ENCODE assay signal across 17 mouse cellular contexts in genomic region chr11:64559388-64559787, GRCm38 (mm10).
A peak's percentile ranks its signal among the peaks of the same experiment; 100 is the strongest.
DNase-seq lines count a peak whose midpoint lies in the region; ATAC-seq and TF ChIP-seq lines count a peak whose summit lies in the region.
"Had no signal": no experiment of that assay in that cellular context is flagged by ENCODE, and none has a peak within 500 bp of the region (broad histone marks: within the 10 kb centered on the region; RNA-seq: fewer than 3 reads in every experiment).

No protein-coding gene starts in this region.

- no peak overlapping the region for H3K4me3 ChIP-seq in heart, embryonic 12.5 days
- no peak overlapping the region for H3K4me3 ChIP-seq in liver, adult 2 months (ENCODE audit: insufficient read depth, low read depth, low read length)
- H3K4me3 ChIP-seq: embryonic facial prominence, embryonic 15.5 days; erythroblast, embryonic 14.5 days; forebrain, embryonic 15.5 days; hindbrain, embryonic 15.5 days had no signal

- no peak overlapping the region for H3K27ac ChIP-seq in heart, embryonic 12.5 days (ENCODE audit: poor library complexity, severe bottlenecking)
- no peak overlapping the region for H3K27ac ChIP-seq in liver, adult 2 months (replicated peaks; ENCODE audit: insufficient read depth, low read depth, low read length)
- H3K27ac ChIP-seq: embryonic facial prominence, embryonic 15.5 days; forebrain, embryonic 15.5 days; hindbrain, embryonic 15.5 days had no signal

- no peak overlapping the region for H3K4me2 ChIP-seq in heart, embryonic 12.5 days
- H3K4me2 ChIP-seq: embryonic facial prominence, embryonic 15.5 days; forebrain, embryonic 15.5 days; hindbrain, embryonic 15.5 days had no signal

- ATAC-seq in heart, embryonic 12.5 days (ENCODE audit: insufficient number of reproducible peaks, low FRiP score), result no peak
- ATAC-seq: forebrain, embryonic 15.5 days; intestine, embryonic 16.5 days had no signal

- no peaks in the 10 kb centered on the region for H3K9me3 ChIP-seq in heart, embryonic 12.5 days (replicated peaks)
- H3K9me3 ChIP-seq: embryonic facial prominence, embryonic 15.5 days; forebrain, embryonic 15.5 days; hindbrain, embryonic 15.5 days had no signal

- no peak for TF ChIP-seq CTCF in liver, adult 2 months (IDR thresholded peaks at IDR 0.05; ENCODE audit: low read depth, low read length)

- WGBS in heart, embryonic 12.5 days, result 48% methylated on average over 1 of the region's 1 CpGs
- WGBS in liver, adult 2 months, result 74% methylated on average over 1 of the region's 1 CpGs

- no peaks in the 10 kb centered on the region for H3K79me2 ChIP-seq in liver, adult 2 months (ENCODE audit: control insufficient read depth, insufficient read depth, low read length)

- no peak for TF ChIP-seq POLR2A in liver, adult 2 months (IDR thresholded peaks at IDR 0.05; ENCODE audit: extremely low read depth, insufficient read depth, low read length)

- H3K4me1 ChIP-seq in heart, embryonic 12.5 days (replicated peaks), result peaks cover 11% of the 10 kb centered on the region
- peaks cover 4% of the 10 kb centered on the region for H3K4me1 ChIP-seq in liver, adult 2 months (ENCODE audit: control insufficient read depth, insufficient read depth, low read length)
- H3K4me1 ChIP-seq: embryonic facial prominence, embryonic 15.5 days; forebrain, embryonic 15.5 days; hindbrain, embryonic 15.5 days had no signal

- no peaks in the 10 kb centered on the region for H3K36me3 ChIP-seq in heart, embryonic 12.5 days
- no peaks in the 10 kb centered on the region for H3K36me3 ChIP-seq in liver, adult 2 months (ENCODE audit: control insufficient read depth, insufficient read depth, low read length)
- H3K36me3 ChIP-seq: embryonic facial prominence, embryonic 15.5 days; forebrain, embryonic 15.5 days; hindbrain, embryonic 15.5 days had no signal

- DNase-seq in heart, adult 18-20 months, result peak; percentile 53 to 64
- DNase-seq in liver, adult 2 months (ENCODE audit: extremely low read depth, low read depth, low spot score), result peak; percentile 15
- DNase-seq in liver, result no peak
- DNase-seq in lung, postnatal 10 days, result peak; percentile 17
- no peak for DNase-seq in lung, postnatal 14 days
- DNase-seq: adrenal gland, adult 2 months; adrenal gland, postnatal 25 days; cerebellum, adult 18-20 months; cerebellum, adult 9-11 months; cerebellum, postnatal 36 days; gastrocnemius, postnatal 10 days had no signal

- H3K27me3 ChIP-seq in heart, embryonic 12.5 days (replicated peaks), result no peaks in the 10 kb centered on the region
- no peaks in the 10 kb centered on the region for H3K27me3 ChIP-seq in liver, adult 2 months (ENCODE audit: control insufficient read depth, insufficient read depth, low read length)
- H3K27me3 ChIP-seq: embryonic facial prominence, embryonic 15.5 days; forebrain, embryonic 15.5 days; hindbrain, embryonic 15.5 days had no signal

- H3K9ac ChIP-seq in heart, embryonic 12.5 days, result no peak overlapping the region
- H3K9ac ChIP-seq in liver, adult 2 months (ENCODE audit: low read depth, low read length), result no peak overlapping the region
- H3K9ac ChIP-seq: embryonic facial prominence, embryonic 15.5 days; forebrain, embryonic 15.5 days; hindbrain, embryonic 15.5 days had no signal

Comparison
In these comparisons a context has a peak if more than half of its experiments do, and no peak if none do; other contexts are left out.
1. DNase-seq: peak in heart, adult 18-20 months (2 of 2), liver, adult 2 months (single experiment) and lung, postnatal 10 days (single experiment); none in liver (single experiment) and lung, postnatal 14 days (single experiment).